Mouse (Mus musculus) hindbrain, embryonic 12.5 days (tissue): ENCODE results near the gene Dffb. TPM values are rescaled to one million over a fixed set of nuclear protein-coding genes. Genes with fewer than 3 reads are reported as not detected.
A peak's percentile ranks its signal among the peaks of the same experiment; 100 is the strongest.
"Not testable (repeated sequence)": the region's sequence is repeated elsewhere in the genome, so short reads cannot be mapped to it uniquely, and the experiment has no call there.

Experiments used
- ATAC-seq: fragments of 200-750 bp; cut with Nextera tagmentation; 2 replicates; pipeline ENCODE4 v1.8.0; 2017; ENCODE audit warnings: moderate TSS enrichment; ENCODE audit not compliant: low FRiP score
- H3K27ac ChIP-seq: fragments of 300-500 bp; sonication (generic); 2 replicates; pipeline ENCODE4 v1.5.1; 2016; ENCODE audit warnings: mild to moderate bottlenecking
- H3K27me3 ChIP-seq: fragments of 300-500 bp; sonication (generic); 2 replicates; pipeline ENCODE4 v1.6.1; 2016; ENCODE audit warnings: mild to moderate bottlenecking
- H3K36me3 ChIP-seq: fragments of 300-500 bp; sonication (generic); 2 replicates; pipeline ENCODE4 v1.6.1; 2016; ENCODE audit warnings: mild to moderate bottlenecking
- H3K4me1 ChIP-seq: fragments of 300-500 bp; sonication (generic); 2 replicates; pipeline ENCODE4 v1.6.1; 2016
- H3K4me2 ChIP-seq: fragments of 300-500 bp; sonication (generic); replicated peaks from 2 replicates; pipeline ENCODE4 v1.6.1; 2016; ENCODE audit warnings: mild to moderate bottlenecking
- H3K4me3 ChIP-seq: fragments of 300-500 bp; sonication (generic); 2 replicates; pipeline ENCODE4 v1.5.1; 2016; ENCODE audit warnings: mild to moderate bottlenecking
- H3K9ac ChIP-seq: fragments of 300-500 bp; sonication (generic); 2 replicates; pipeline ENCODE4 v1.6.1; 2016; ENCODE audit warnings: mild to moderate bottlenecking, moderate library complexity
- H3K9me3 ChIP-seq: fragments of 300-500 bp; sonication (generic); replicated peaks from 2 replicates; pipeline ENCODE4 v1.6.1; 2016; ENCODE audit warnings: mild to moderate bottlenecking
- whole genome bisulfite sequencing: fragments of 180-500 bp; shearing (Covaris S2); methylation state at CpG from one replicate; pipeline ENCODE4 v1.1.7; 2016; 5-methylcytosine and 5-hydroxymethylcytosine counted together
- polyA plus RNA-seq: library from polyadenylated mRNA; unstranded; fragments of >200 nt; fragmentation: Nextera tagmentation; extraction: Ambion mirVana; gene quantifications from 2 replicates; pipeline ENCODE4 v1.2.1, GENCODE M21; 2016

Gene Dffb
- polyA plus RNA-seq, 1 experiment from 2014 or later = 10.9 TPM

DNA sequence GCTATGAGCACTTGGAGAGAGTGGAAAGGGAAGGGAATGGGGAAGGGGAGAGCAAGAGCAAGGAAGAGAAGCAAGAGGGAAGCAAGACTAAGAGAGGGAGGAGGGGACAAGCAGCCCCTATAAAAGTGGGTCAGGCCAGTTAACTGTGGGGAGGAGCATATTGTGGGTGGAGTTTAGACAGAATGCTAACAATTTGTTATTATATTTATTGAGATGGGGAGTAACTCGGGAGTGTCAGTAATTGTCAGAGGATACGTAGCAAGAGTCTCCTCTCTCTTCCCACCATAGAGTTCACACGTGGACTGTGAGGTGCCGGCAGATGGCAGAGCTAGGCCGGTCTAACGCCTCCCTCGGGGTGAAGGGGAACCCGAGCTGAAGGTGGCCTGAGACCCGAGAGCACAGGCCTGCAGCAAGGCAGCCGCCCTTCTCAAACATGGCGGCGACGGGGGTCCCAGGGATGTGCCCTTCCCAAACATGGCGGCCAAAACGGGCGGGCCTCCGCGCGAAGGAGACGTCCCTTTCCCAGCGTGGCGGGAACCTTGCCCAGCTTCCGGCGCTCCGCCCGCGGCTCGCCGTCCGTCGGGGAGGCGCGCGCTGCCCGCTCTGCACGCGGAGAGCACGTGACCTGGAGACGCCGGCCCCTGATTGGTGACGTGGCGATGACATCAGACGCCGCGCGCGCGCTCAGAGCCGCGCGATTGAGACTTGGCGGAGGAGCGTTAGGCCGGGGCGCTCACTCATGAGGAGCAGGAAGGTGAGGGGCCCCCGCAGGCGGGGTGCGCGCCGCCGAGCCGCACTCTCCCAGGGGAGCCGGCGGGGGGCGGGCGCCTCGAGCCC lies 18.1 kb downstream of the Dffb start, which contains the start of gene A430005L14Rik:
TSS of gene A430005L14Rik (plus strand) at position 669 of the 837 bp plus-strand sequence.
- Histone ChIP-seq H3K4me1 (peaks cover 25% of the 10 kb centered on the region), H3K36me3 (peaks cover 24% of the 10 kb centered on the region), H3K9ac (peak within 1 kb of the TSS; percentile 92), H3K27me3 (peaks cover 6% of the 10 kb centered on the region), H3K9me3 (no peaks in the 10 kb centered on the region), H3K4me2 (peak within 1 kb of the TSS; percentile 90), H3K27ac (peak within 1 kb of the TSS; percentile 89), H3K4me3 (peak within 1 kb of the TSS; percentile 73)
- ATAC-seq = peak; percentile 95
- 3% methylated on average over 57 of the region's 67 CpGs for WGBS

DNA sequence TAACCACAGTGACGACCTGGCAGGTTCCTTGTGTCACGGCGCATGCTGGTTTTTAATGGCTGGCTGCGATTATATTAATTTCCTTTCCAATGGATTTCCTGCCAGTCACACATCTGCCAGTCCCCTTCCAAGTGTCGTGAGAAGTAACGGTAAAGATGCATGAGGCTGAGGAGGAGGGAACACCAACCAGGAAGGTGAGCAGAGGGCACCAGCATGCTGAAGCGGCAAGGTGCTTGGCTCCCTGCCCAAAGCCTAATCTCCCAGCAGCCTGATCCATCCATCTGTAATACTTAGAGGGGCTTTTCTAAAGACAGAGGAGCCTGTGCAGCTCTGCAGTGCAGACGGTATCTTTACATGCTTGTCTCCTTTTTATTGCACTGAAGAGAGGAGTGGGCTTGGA lies 19.3 kb downstream of the Dffb start:
- H3K9me3 ChIP-seq = no peaks in the 10 kb centered on the region
- H3K36me3 ChIP-seq = peaks cover 13% of the 10 kb centered on the region
- peaks cover 33% of the 10 kb centered on the region for H3K4me1 ChIP-seq
- no peak for ATAC-seq
- H3K27me3 ChIP-seq = peaks cover 6% of the 10 kb centered on the region
- H3K27ac ChIP-seq = no peak overlapping the region
- H3K4me3 ChIP-seq = no peak overlapping the region
- no peak overlapping the region for H3K4me2 ChIP-seq
- 85% methylated on average over 8 of the region's 8 CpGs for WGBS
- no peak overlapping the region for H3K9ac ChIP-seq

DNA sequence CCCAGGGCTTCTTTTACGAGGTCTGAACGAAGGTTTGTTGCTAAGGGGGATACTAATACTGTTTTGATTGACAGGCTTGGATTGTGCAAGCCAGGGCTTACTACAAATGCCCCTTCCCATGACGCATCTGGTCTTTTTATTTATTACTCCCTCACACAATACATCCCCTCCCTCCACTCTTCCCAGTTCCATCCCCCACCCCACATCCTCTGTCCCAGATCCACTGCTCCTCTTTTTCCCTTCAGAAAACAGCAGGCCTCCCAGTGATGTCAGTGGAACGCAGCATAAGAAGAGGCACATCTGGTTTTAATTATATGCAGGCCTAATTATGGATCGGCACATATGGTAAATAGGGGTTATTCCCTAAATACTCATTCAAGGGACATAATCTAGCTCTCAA lies 23.2 kb downstream of the Dffb start:
- peak; percentile 67 for ATAC-seq
- Histone ChIP-seq H3K4me2 (no peak overlapping the region), H3K27ac (peak overlapping the region; percentile 55), H3K4me3 (no peak overlapping the region), H3K9me3 (no peaks in the 10 kb centered on the region), H3K27me3 (peaks cover 15% of the 10 kb centered on the region), H3K9ac (no peak overlapping the region), H3K36me3 (no peaks in the 10 kb centered on the region), H3K4me1 (peaks cover 19% of the 10 kb centered on the region)
- WGBS = 18% methylated on average over 5 of the region's 5 CpGs

DNA sequence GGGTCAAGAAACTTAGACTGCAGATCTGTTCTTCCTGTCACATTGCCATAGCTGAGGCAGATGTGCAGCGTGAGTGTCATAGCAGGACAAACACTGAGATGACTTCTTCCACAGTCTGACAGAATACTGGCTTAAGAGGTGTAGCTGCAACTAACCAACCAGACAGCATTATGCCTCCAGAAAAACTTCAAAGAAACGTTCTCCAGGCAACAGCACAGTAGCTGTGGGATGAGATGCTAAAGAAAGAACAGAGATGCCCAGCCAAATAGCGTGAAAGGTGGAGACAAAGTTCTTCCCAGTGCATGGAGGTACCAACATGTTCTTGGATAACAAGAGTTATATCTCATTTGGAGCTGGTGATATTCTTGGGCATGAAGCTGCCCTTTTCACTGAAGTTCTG lies 23.8 kb downstream of the Dffb start:
- WGBS = 68% methylated on average over 3 of the region's 3 CpGs
- no peak overlapping the region for H3K4me2 ChIP-seq
- H3K27me3 ChIP-seq = peaks cover 17% of the 10 kb centered on the region
- no peak overlapping the region for H3K9ac ChIP-seq
- no peak for ATAC-seq
- peak overlapping the region; percentile 55; the same call in 1 of the 2 replicates for H3K27ac ChIP-seq
- H3K36me3 ChIP-seq = no peaks in the 10 kb centered on the region
- H3K4me1 ChIP-seq = peaks cover 14% of the 10 kb centered on the region
- no peaks in the 10 kb centered on the region for H3K9me3 ChIP-seq
- H3K4me3 ChIP-seq = no peak overlapping the region

DNA sequence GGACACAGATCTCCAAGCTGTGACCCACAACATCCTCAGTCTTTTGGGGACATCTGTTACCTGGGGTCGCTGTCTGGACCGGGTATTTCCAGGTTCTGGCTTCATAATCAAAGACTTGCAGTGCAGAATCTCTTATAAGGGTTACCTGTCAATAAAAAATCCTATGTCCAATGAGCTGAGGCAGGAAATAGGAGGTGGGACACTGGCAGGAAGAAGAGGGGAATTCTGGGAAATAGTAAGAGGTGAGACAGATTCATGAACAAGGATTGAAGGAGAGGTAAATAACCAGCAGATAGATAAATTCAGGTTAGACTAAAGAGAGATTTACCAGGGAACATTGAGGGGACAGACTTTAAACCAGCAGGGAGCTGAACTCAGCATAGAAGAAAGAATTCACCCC lies 24.6 kb downstream of the Dffb start:
- no peak overlapping the region for H3K27ac ChIP-seq
- no peak overlapping the region for H3K4me3 ChIP-seq
- no peak overlapping the region for H3K9ac ChIP-seq
- WGBS = 67% methylated on average over 2 of the region's 2 CpGs
- no peak overlapping the region for H3K4me2 ChIP-seq
- H3K9me3 ChIP-seq = no peaks in the 10 kb centered on the region
- no peaks in the 10 kb centered on the region for H3K36me3 ChIP-seq
- peaks cover 17% of the 10 kb centered on the region for H3K27me3 ChIP-seq
- H3K4me1 ChIP-seq = peaks cover 14% of the 10 kb centered on the region
- ATAC-seq = no peak

DNA sequence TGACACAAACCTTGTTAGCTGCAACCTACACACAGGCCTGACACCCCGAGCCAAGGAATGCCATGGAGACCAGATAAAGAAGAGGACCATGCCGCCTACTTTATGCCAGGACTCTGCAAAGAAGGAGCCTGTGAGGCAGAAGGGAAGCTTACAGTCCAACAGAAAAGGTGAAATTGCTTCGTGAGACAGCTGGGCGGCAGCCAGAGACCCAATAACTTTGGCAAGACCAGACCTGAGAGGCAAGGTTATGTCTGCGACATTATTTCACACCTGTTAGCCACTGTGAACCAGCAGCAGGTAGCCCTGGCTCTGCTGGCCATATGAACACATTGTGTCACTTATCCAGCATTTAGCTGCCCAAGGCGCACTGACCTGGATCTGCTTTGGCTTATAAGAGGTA lies 29.2 kb downstream of the Dffb start:
- peaks cover 9% of the 10 kb centered on the region for H3K4me1 ChIP-seq
- WGBS = 91% methylated on average over 6 of the region's 6 CpGs

DNA sequence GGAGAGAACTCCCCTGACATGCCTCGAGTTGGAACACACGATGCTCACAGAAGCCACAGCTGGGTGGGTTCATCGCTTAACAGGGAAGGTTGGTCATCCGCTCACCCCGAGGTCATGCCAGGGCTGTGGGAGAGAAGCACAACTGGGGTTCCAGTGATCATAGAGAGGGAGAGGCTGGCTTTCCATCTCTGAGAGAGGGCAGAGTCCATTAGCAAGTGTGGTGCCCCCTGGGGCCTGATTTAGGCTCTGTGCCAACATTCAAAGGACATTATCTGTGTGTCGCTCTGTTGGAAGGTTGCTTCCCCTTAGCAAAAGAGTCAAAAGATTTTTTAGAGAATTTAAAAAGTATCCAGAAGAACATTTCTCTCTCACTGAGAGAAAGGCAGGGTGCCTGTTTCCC lies 30.7 kb downstream of the Dffb start:
- Histone ChIP-seq H3K27me3 (peaks cover 16% of the 10 kb centered on the region), H3K4me1 (peaks cover 9% of the 10 kb centered on the region), H3K9me3 (no peaks in the 10 kb centered on the region), H3K4me3 (no peak overlapping the region), H3K9ac (no peak overlapping the region), H3K27ac (no peak overlapping the region), H3K4me2 (no peak overlapping the region), H3K36me3 (no peaks in the 10 kb centered on the region)
- ATAC-seq = no peak
- WGBS = 54% methylated on average over 6 of the region's 6 CpGs

More for the DNA sequence above, 29.2 kb downstream of the Dffb start:
- no peak overlapping the region for H3K27ac ChIP-seq
- no peaks in the 10 kb centered on the region for H3K36me3 ChIP-seq
- H3K9me3 ChIP-seq = no peaks in the 10 kb centered on the region
- H3K9ac ChIP-seq = no peak overlapping the region
- no peak overlapping the region for H3K4me2 ChIP-seq
- peaks cover 16% of the 10 kb centered on the region for H3K27me3 ChIP-seq
- H3K4me3 ChIP-seq = no peak overlapping the region
- no peak for ATAC-seq

DNA sequence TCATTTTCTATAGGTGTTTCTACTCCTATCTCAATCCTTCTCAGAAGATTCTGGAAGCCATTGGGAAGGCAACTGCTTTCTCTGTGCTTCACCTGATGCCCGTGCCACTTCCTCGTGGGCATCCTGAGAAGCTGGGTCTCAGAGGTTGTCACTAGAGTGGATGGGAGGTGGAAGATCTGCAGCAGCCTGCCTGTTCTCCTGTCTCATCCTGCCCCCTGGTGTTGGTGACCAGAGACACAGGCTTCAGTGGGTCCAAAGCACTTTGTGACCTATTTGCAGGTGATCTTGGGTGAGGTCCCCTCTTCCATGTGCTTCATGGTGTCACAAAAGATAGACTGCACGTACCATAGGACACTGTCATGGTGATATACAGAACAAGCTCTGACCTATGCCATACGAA lies 31.7 kb downstream of the Dffb start:
- WGBS = 61% methylated on average over 4 of the region's 4 CpGs
- Histone ChIP-seq H3K4me3 (no peak overlapping the region), H3K27me3 (peaks cover 16% of the 10 kb centered on the region), H3K9me3 (no peaks in the 10 kb centered on the region), H3K4me1 (peaks cover 9% of the 10 kb centered on the region), H3K4me2 (no peak overlapping the region), H3K27ac (no peak overlapping the region), H3K36me3 (no peaks in the 10 kb centered on the region), H3K9ac (no peak overlapping the region)
- ATAC-seq = 0 out of 2 replicates have a peak, but pooled peaks have one; percentile 26

DNA sequence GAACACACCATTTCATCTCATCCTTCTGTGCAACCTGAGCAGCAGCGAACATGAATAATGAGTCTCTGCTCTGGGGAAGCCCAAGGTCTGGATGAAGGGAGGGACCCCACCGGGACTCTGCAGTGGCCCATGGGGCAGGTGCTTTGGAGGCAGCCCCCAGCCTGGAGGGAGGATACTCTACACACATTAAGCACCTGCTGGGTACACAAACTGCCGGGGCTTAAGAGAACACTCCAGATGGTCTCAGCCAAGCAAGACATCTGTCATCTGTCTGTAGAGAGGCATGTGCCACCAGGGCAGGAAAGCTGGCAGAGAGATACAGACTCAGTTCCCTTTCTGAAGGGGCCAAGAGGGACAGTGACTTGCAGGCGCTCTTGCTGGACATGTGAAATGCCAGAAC lies 45.0 kb downstream of the Dffb start:
- no peak overlapping the region for H3K4me2 ChIP-seq
- ATAC-seq = 0 out of 2 replicates have a peak, but pooled peaks have one; percentile 48
- WGBS = 53% methylated on average over 4 of the region's 4 CpGs
- no peak overlapping the region for H3K27ac ChIP-seq
- no peak overlapping the region for H3K4me3 ChIP-seq
- no peaks in the 10 kb centered on the region for H3K9me3 ChIP-seq
- H3K9ac ChIP-seq = no peak overlapping the region
- no peaks in the 10 kb centered on the region for H3K27me3 ChIP-seq
- H3K36me3 ChIP-seq = no peaks in the 10 kb centered on the region
- no peaks in the 10 kb centered on the region for H3K4me1 ChIP-seq

DNA sequence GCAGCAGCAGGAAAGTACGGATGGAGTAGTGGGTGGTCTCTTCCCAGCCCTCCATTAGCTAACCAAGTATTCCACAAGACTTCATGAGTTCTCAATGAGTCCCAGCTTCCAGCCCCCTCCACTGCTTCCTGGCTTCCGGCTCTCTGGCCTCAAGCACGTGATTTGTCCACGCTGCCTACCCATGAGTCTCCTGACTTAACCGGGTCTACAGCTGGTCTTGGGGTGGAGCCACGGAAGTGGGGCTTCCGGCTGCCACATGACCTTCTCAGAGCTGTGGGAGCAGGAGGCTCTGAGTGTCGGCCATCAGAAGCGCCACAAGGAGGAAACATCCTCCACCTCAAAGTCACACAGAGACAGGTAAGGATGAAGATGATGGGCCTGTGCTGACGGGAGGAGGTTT lies 45.5 kb downstream of the Dffb start:
- Histone ChIP-seq H3K9ac (no peak overlapping the region), H3K27ac (no peak overlapping the region), H3K4me2 (no peak overlapping the region), H3K27me3 (no peaks in the 10 kb centered on the region), H3K4me3 (no peak overlapping the region), H3K36me3 (no peaks in the 10 kb centered on the region), H3K4me1 (no peaks in the 10 kb centered on the region), H3K9me3 (no peaks in the 10 kb centered on the region)
- WGBS = 70% methylated on average over 10 of the region's 10 CpGs
- no peak for ATAC-seq

DNA sequence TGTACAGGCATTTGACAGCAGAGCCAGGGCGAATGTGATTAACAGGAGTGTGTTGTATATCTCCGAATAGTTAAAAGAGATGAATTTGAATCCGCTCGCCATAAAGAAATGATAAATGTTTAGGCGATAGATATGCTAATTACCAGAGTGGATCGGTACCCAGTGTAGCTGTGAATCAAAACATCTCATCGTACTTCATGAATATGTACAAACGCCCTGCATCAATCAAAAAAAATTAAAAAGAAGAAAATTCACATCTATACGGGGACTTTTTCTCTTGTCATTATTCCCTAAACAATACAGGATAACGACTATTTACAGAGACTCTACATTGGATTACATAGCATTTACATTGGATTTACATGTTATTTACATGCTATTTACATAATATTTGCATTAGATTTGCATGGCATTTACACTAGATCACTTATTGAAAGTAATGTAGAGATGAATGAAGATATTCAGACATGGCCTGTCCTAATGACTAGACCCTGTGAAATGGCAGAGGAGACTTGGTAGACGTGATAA lies 46.1 kb downstream of the Dffb start:
- WGBS = 61% methylated on average over 11 of the region's 11 CpGs
- no peak for ATAC-seq
- Histone ChIP-seq H3K4me3 (no peak overlapping the region), H3K4me1 (no peaks in the 10 kb centered on the region), H3K9ac (no peak overlapping the region), H3K27me3 (no peaks in the 10 kb centered on the region), H3K4me2 (no peak overlapping the region), H3K36me3 (no peaks in the 10 kb centered on the region), H3K27ac (no peak overlapping the region), H3K9me3 (no peaks in the 10 kb centered on the region)

DNA sequence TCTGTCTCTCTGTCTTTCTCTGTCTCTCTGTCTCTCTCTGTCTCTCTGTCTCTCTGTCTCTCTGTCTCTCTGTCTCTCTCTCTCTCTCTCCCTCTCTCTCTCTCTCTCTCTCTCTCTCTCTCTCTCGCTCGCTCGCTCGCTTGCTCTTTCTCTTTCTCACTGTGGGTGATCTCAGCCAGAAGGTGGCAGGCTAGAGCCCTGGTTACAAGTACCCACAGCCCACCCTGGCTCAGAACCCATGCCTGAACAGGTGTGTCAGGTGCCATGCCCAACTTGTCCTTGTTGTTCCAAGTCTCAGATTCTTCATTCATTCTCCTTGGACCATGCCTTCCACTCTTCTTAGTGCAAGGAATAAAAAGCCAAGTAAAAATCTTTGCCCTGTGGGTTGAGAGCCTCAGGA lies 52.8 kb downstream of the Dffb start:
- H3K27me3 ChIP-seq = peaks cover 13% of the 10 kb centered on the region; the same call in 1 of the 2 replicates
- H3K4me1 ChIP-seq = not testable (repeated sequence)

More for the DNA sequence above, 52.8 kb downstream of the Dffb start:
- not testable (repeated sequence) for H3K4me3 ChIP-seq, H3K27ac ChIP-seq, H3K4me2 ChIP-seq, H3K9ac ChIP-seq, ATAC-seq, H3K9me3 ChIP-seq, H3K36me3 ChIP-seq
- WGBS = 49% methylated on average over 4 of the region's 4 CpGs
